Mouse (Mus musculus) limb, embryonic 14.5 days (tissue): Measurements from ENCODE around the gene Ppard. TPM values are rescaled to one million over a fixed set of nuclear protein-coding genes. Genes with fewer than 3 reads are reported as not detected.
"Not testable (repeated sequence)": the region's sequence is repeated elsewhere in the genome, so short reads cannot be mapped to it uniquely, and the experiment has no call there.

Experiments
- ATAC-seq: fragments of 200-750 bp; cut with Nextera tagmentation; 2 replicates; pipeline ENCODE4 v1.8.0; 2017; ENCODE audit warnings: low read depth, moderate number of reproducible peaks, moderate TSS enrichment; ENCODE audit not compliant: low FRiP score
- DNase-seq: peaks from one replicate; pipeline ENCODE4 v3.0.0-alpha.2; 2015; ENCODE audit warnings: low spot score
- H3K27ac ChIP-seq: fragments of 300-500 bp; sonication (generic); replicated peaks from 2 replicates; pipeline ENCODE4 v1.5.1; 2014; ENCODE audit warnings: low read depth, mild to moderate bottlenecking, low read length, moderate library complexity, mixed read lengths
- H3K27me3 ChIP-seq: fragments of 300-500 bp; sonication (generic); 2 replicates; pipeline ENCODE4 v1.6.1; 2014; ENCODE audit warnings: low read length, mixed read lengths; ENCODE audit not compliant: control insufficient read depth, insufficient read depth
- H3K36me3 ChIP-seq: fragments of 300-500 bp; sonication (generic); 2 replicates; pipeline ENCODE4 v1.6.1; 2014; ENCODE audit warnings: mild to moderate bottlenecking, low read length, moderate library complexity, mixed read lengths; ENCODE audit not compliant: control insufficient read depth, insufficient read depth
- H3K4me1 ChIP-seq: fragments of 300-500 bp; sonication (generic); 2 replicates; pipeline ENCODE4 v1.6.1; 2014; ENCODE audit warnings: antibody characterized with exemption, low read length, mixed read lengths; ENCODE audit not compliant: control insufficient read depth, insufficient read depth
- H3K4me2 ChIP-seq: fragments of 300-500 bp; sonication (generic); replicated peaks from 2 replicates; pipeline ENCODE4 v1.6.1; 2014; ENCODE audit warnings: low read depth, mild to moderate bottlenecking, low read length, moderate library complexity; ENCODE audit not compliant: severe bottlenecking
- H3K4me3 ChIP-seq: fragments of 300-500 bp; sonication (generic); replicated peaks from 2 replicates; pipeline ENCODE4 v1.5.1; 2014; ENCODE audit warnings: low read length
- H3K9ac ChIP-seq: fragments of 300-500 bp; sonication (generic); 2 replicates; pipeline ENCODE4 v1.6.1; 2014; ENCODE audit warnings: mild to moderate bottlenecking, low read depth, low read length, moderate library complexity; ENCODE audit not compliant: severe bottlenecking
- H3K9me3 ChIP-seq: fragments of 300-500 bp; sonication (generic); 2 replicates; pipeline ENCODE4 v1.6.1; 2016; ENCODE audit warnings: low read length; ENCODE audit not compliant: control insufficient read depth
- POLR2A ChIP-seq: fragments of 200-500 bp; IDR thresholded peaks from 2 replicates; pipeline ENCODE4 v1.8.0; 2012; ENCODE audit warnings: inconsistent platforms, mild to moderate bottlenecking, moderate library complexity, borderline replicate concordance; ENCODE audit not compliant: insufficient read depth, insufficient read length; ENCODE audit errors: extremely low read depth
- WGBS: fragments of 180-500 bp; shearing (Covaris S2); extraction: QIAGEN DNeasy Blood & Tissue Kit; methylation state at CpG from one replicate; pipeline ENCODE4 v1.1.7; 2014; 5-methylcytosine and 5-hydroxymethylcytosine counted together
- polyA plus RNA-seq, 2 experiments: library from polyadenylated mRNA; depleted of rRNA in 1 of 2; stranded (reverse) in 1 of 2; unstranded in 1 of 2; fragments of >200 nt; fragmentation: Nextera tagmentation in 1 of 2; extraction: Ambion mirVana in 1 of 2; gene quantifications; 2 replicates each; pipeline versions ENCODE4 v1.2.1 to v1.2.3; 2012 to 2014

Ppard gene
- polyA plus RNA-seq, 2 experiments = 3.7 to 29.2 TPM

- Histone ChIP-seq H3K36me3 (peaks cover 61% of the 10 kb centered on the region), H3K4me1 (no peaks in the 10 kb centered on the region), H3K4me2 (no peak overlapping the region), H3K27ac (no peak overlapping the region), H3K27me3 (no peaks in the 10 kb centered on the region), H3K9ac (no peak overlapping the region), H3K9me3 (no peaks in the 10 kb centered on the region; the same call in 1 of the 2 replicates), H3K4me3 (no peak overlapping the region)
- no peak for DNase-seq
- 93% methylated on average over 4 of the region's 4 CpGs for WGBS
- ATAC-seq = no peak
- no peak for TF ChIP-seq POLR2A
These were observed 89.2 kb downstream of the Ppard start for GRCm38 (mm10) chr17:28321700-28322099.

- Histone ChIP-seq H3K36me3 (peaks cover 43% of the 10 kb centered on the region), H3K9ac (no peak overlapping the region), H3K4me1 (peaks cover 9% of the 10 kb centered on the region), H3K4me3 (no peak overlapping the region), H3K9me3 (no peaks in the 10 kb centered on the region; the same call in 1 of the 2 replicates), H3K4me2 (no peak overlapping the region), H3K27me3 (no peaks in the 10 kb centered on the region), H3K27ac (no peak overlapping the region)
- WGBS = 91% methylated on average over 8 of the region's 8 CpGs
- no peak for TF ChIP-seq POLR2A
- DNase-seq (no peak), ATAC-seq (no peak)
These were observed 91.3 kb downstream of the Ppard start for GRCm38 (mm10) chr17:28323786-28324185.

DNA sequence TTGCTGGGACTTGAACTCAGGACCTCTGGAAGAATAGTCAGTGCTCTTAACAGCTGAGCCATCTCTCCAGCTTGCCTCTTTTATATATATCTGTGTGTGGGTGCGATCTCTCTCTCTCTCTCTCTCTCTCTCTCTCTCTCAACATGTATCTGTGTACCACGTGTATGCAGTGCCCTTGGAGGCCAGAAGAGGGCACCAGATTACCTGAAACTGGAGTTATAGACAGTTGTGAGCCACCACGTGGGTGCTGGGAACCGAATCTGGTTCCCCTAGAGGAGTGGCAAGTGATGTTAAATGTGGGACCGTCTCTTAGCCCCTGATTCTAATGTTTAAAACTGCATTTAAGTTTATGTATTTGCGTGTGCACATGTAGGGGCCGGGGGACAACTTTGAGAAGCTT lies 91.9 kb downstream of the Ppard start:
- H3K4me1 ChIP-seq, H3K4me2 ChIP-seq, DNase-seq, H3K27me3 ChIP-seq, H3K9ac ChIP-seq, H3K9me3 ChIP-seq, H3K4me3 ChIP-seq, ATAC-seq, H3K27ac ChIP-seq: not testable (repeated sequence)
- H3K36me3 ChIP-seq = peaks cover 43% of the 10 kb centered on the region
- 96% methylated on average over 7 of the region's 7 CpGs for WGBS

DNA sequence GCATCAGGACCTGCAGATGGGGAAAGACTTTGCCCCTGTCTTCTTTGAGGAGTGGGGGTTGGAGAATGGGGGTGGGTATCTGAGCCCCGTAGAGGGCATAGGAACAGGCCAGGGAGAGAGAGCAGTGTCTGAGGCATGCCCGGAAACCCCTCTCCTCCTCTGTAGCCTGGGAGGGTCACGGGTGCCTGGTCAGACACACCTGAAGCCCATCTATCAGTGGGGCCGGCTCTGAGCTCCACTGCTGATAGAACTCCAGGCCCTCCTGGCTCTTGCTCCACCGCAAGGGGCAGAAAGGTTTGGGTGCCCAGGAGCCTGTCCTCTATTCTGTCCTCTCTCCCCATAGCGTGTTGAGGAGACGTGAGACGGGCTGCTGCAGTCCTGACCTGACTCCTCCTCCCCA lies 93.3 kb downstream of the Ppard start:
- DNase-seq (no peak), ATAC-seq (no peak)
- Histone ChIP-seq H3K4me3 (no peak overlapping the region), H3K27me3 (no peaks in the 10 kb centered on the region), H3K27ac (no peak overlapping the region), H3K9me3 (no peaks in the 10 kb centered on the region; the same call in 1 of the 2 replicates), H3K36me3 (peaks cover 38% of the 10 kb centered on the region), H3K4me2 (no peak overlapping the region), H3K9ac (no peak overlapping the region), H3K4me1 (peaks cover 16% of the 10 kb centered on the region)
- no peak for TF ChIP-seq POLR2A
- 87% methylated on average over 8 of the region's 8 CpGs for WGBS

DNA sequence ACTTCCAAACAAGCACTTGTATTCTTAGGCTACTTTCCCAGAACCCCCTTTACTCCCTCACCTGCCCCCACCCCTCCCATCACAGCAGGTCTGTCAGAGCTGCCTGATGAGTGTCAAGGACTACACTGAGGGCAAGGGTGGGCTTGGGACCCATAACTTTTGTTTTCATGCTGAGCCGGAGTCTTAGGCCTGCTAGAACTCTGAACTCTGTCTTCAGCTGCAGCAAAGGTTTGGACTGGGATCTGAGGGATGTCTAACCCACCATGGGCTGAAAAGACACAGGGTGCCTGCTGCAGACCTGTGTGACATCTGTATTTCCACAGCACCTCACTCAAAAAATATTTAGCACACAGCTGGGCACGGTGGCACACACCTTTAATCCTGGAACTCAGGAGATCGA lies 94.5 kb downstream of the Ppard start:
- no peak for TF ChIP-seq POLR2A
- Histone ChIP-seq H3K4me1 (peaks cover 16% of the 10 kb centered on the region), H3K9me3 (no peaks in the 10 kb centered on the region; the same call in 1 of the 2 replicates), H3K36me3 (peaks cover 44% of the 10 kb centered on the region), H3K4me3 (no peak overlapping the region), H3K27ac (no peak overlapping the region), H3K27me3 (no peaks in the 10 kb centered on the region), H3K9ac (0 out of 2 replicates have a peak overlapping the region, but pooled peaks have one; percentile 97), H3K4me2 (no peak overlapping the region)
- ATAC-seq (no peak), DNase-seq (no peak)
- WGBS = 70% methylated on average over 3 of the region's 3 CpGs
